In genomic region chr4:139192499-139193175, GRCm38 (mm10) we compare ENCODE assay signal across 8 mouse cellular contexts. TPM values are rescaled to one million over a fixed set of nuclear protein-coding genes. Genes with fewer than 3 reads are reported as not detected.
A peak's percentile ranks its signal among the peaks of the same experiment; 100 is the strongest.
DNase-seq lines count a peak whose midpoint lies in the region; ATAC-seq and TF ChIP-seq lines count a peak whose summit lies in the region.

Capzb (plus strand) TSS chr4:139192899.

- peak within 1 kb of the TSS; percentile 90 for H3K27ac ChIP-seq in forebrain, postnatal 0 days (ENCODE audit: low read depth, low read length)
- H3K27ac ChIP-seq in lung, embryonic 15.5 days: peak within 1 kb of the TSS; percentile 91

- peak; percentile 72 for ATAC-seq in G1E (ENCODE audit: extremely low read depth, insufficient number of reproducible peaks, low FRiP score, poor library complexity, severe bottlenecking)
- ATAC-seq in forebrain, postnatal 0 days: peak; percentile 96
- peak; percentile 96 for ATAC-seq in lung, embryonic 15.5 days (ENCODE audit: borderline replicate concordance, extremely low read depth, low FRiP score, low TSS enrichment)

- H3K36me3 ChIP-seq in G1E (replicated peaks): peaks cover 59% of the 10 kb centered on the region
- no peaks in the 10 kb centered on the region for H3K36me3 ChIP-seq in forebrain, postnatal 0 days (ENCODE audit: insufficient read depth)
- H3K36me3 ChIP-seq in lung, embryonic 15.5 days: no peaks in the 10 kb centered on the region

- no peak for TF ChIP-seq CTCF in G1E (IDR thresholded peaks at IDR 0.05; ENCODE audit: low read depth, low read length)
- TF ChIP-seq CTCF in forebrain, postnatal 0 days (IDR thresholded peaks at IDR 0.05; ENCODE audit: low read depth): no peak

- H3K4me2 ChIP-seq in forebrain, postnatal 0 days (ENCODE audit: low read depth): peak within 1 kb of the TSS; percentile 95
- peak within 1 kb of the TSS; percentile 77 for H3K4me2 ChIP-seq in lung, embryonic 15.5 days

- peak within 1 kb of the TSS; percentile 87 for H3K4me3 ChIP-seq in G1E (ENCODE audit: low read depth, low read length)
- H3K4me3 ChIP-seq in forebrain, postnatal 0 days (ENCODE audit: low read depth, low read length): peak within 1 kb of the TSS; percentile 93
- peak within 1 kb of the TSS; percentile 89 for H3K4me3 ChIP-seq in lung, embryonic 15.5 days

- H3K4me1 ChIP-seq in G1E (ENCODE audit: insufficient read depth, low read depth, low read length): peaks cover 60% of the 10 kb centered on the region
- peaks cover 20% of the 10 kb centered on the region for H3K4me1 ChIP-seq in forebrain, postnatal 0 days (ENCODE audit: insufficient read depth)
- H3K4me1 ChIP-seq in lung, embryonic 15.5 days: peaks cover 55% of the 10 kb centered on the region

- whole genome bisulfite sequencing in forebrain, postnatal 0 days: 4% methylated on average over 45 of the region's 69 CpGs
- WGBS in lung, embryonic 15.5 days: under 1% methylated on average over 56 of the region's 69 CpGs

- H3K27me3 ChIP-seq in G1E (ENCODE audit: insufficient read depth, low read length): no peaks in the 10 kb centered on the region
- H3K27me3 ChIP-seq in forebrain, postnatal 0 days (ENCODE audit: insufficient read depth, low read length): no peaks in the 10 kb centered on the region
- H3K27me3 ChIP-seq in lung, embryonic 15.5 days: no peaks in the 10 kb centered on the region

- peak; percentile 97 for DNase-seq in G1E (ENCODE audit: low spot score)
- peak; percentile 95 to 96 for DNase-seq in cerebellum, adult 18-20 months
- DNase-seq in forebrain, postnatal 0 days: peak; percentile 97
- peak; percentile 98 for DNase-seq in heart, postnatal 4 days
- peak; percentile 92 to 93 for DNase-seq in layer of hippocampus, adult 8-10 months (ENCODE audit: low spot score in 2 of 2)
- peak; percentile 94 for DNase-seq in ovary, adult 18-20 months (ENCODE audit: low spot score)
- peak; percentile 97 for DNase-seq in thymus, postnatal 0 days (ENCODE audit: low spot score)

- H3K9me3 ChIP-seq in G1E (replicated peaks): no peaks in the 10 kb centered on the region
- no peaks in the 10 kb centered on the region for H3K9me3 ChIP-seq in forebrain, postnatal 0 days (ENCODE audit: low read length)
- no peaks in the 10 kb centered on the region for H3K9me3 ChIP-seq in lung, embryonic 15.5 days

- peak within 1 kb of the TSS; percentile 87 for H3K9ac ChIP-seq in forebrain, postnatal 0 days
- peak within 1 kb of the TSS; percentile 91 for H3K9ac ChIP-seq in lung, embryonic 15.5 days

RNA-seq across cellular contexts. Expression of gene Capzb, which starts in this region (rescaled TPM):
- 310 and 312 TPM in 2 replicates for total RNA-seq in G1E (2014; fragmentation: Nextera tagmentation)
- total RNA-seq in G1E (2017): 86.7 and 91.8 TPM in 2 replicates
- 99.4 and 110 TPM in 2 replicates for polyA plus RNA-seq in G1E (2012)
- total RNA-seq in forebrain, postnatal 0 days (2014; rRNA removed): 98.3 and 113 TPM in 2 replicates
- 315 and 325 TPM in 2 replicates for polyA plus RNA-seq in forebrain, postnatal 0 days (2015; fragmentation: Nextera tagmentation; extraction: Ambion mirVana)
- total RNA-seq in heart, postnatal 4 days (2021): 100 to 1,000 TPM; 423 to 429 TPM
- total RNA-seq in layer of hippocampus, adult 8-10 months (2022): 100 to 1,000 TPM; 355 to 394 (median 369) TPM
- 454 and 467 TPM in 2 replicates for polyA plus RNA-seq in lung, embryonic 15.5 days (2015; fragmentation: Nextera tagmentation; extraction: Ambion mirVana)
- polyA plus RNA-seq in thymus, postnatal 0 days (2015; fragmentation: Nextera tagmentation; extraction: Ambion mirVana): 415 and 425 TPM in 2 replicates

Comparison
In these comparisons a context has a peak if more than half of its experiments do, and no peak if none do; other contexts are left out.
1. Peak in every context shown above with its lines: DNase-seq, ATAC-seq, H3K4me3 ChIP-seq and H3K27ac ChIP-seq.